30 mouse cellular contexts compared by ENCODE assay signal in genomic region chr11:7136246-7136855, GRCm38 (mm10). TPM values are rescaled to one million over a fixed set of nuclear protein-coding genes. Genes with fewer than 3 reads are reported as not detected.
DNase-seq lines count a peak whose midpoint lies in the region; ATAC-seq lines count a peak whose summit lies in the region.
"Had no signal": no experiment of that assay in that cellular context is flagged by ENCODE, and none has a peak within 500 bp of the region (broad histone marks: within the 10 kb centered on the region; RNA-seq: fewer than 3 reads in every experiment).

No protein-coding gene starts in this region.

- H3K4me1 ChIP-seq in lung, embryonic 16.5 days (replicated peaks; ENCODE audit: control insufficient read depth, insufficient read depth, low read length), result 0 out of 2 replicates have a peak, but pooled peaks cover 4% of the 10 kb centered on the region
- no peaks in the 10 kb centered on the region for H3K4me1 ChIP-seq in intestine, embryonic 16.5 days (ENCODE audit: control insufficient read depth, insufficient read depth, low read length)
- no peaks in the 10 kb centered on the region for H3K4me1 ChIP-seq in kidney, embryonic 15.5 days
- H3K4me1 ChIP-seq: forebrain, embryonic 10.5 days; limb, embryonic 12.5 days had no signal

- no peak overlapping the region; the same call in 1 of the 2 replicates for H3K27ac ChIP-seq in lung, embryonic 16.5 days (ENCODE audit: low read length)
- H3K27ac ChIP-seq in intestine, embryonic 16.5 days (ENCODE audit: low read length), result no peak overlapping the region
- H3K27ac ChIP-seq in kidney, embryonic 15.5 days, result no peak overlapping the region
- H3K27ac ChIP-seq: limb, embryonic 12.5 days; liver, embryonic 15.5 days; midbrain, embryonic 13.5 days had no signal

- no peaks in the 10 kb centered on the region for H3K9me3 ChIP-seq in lung, embryonic 16.5 days (ENCODE audit: control insufficient read depth, low read length)
- H3K9me3 ChIP-seq in intestine, embryonic 16.5 days (ENCODE audit: control insufficient read depth, low read length), result no peaks in the 10 kb centered on the region
- no peaks in the 10 kb centered on the region for H3K9me3 ChIP-seq in kidney, embryonic 15.5 days (replicated peaks)
- H3K9me3 ChIP-seq: forebrain, embryonic 10.5 days; limb, embryonic 12.5 days; liver, embryonic 15.5 days; midbrain, embryonic 13.5 days had no signal

- H3K36me3 ChIP-seq in lung, embryonic 16.5 days (ENCODE audit: control insufficient read depth, insufficient read depth, low read length), result no peaks in the 10 kb centered on the region
- H3K36me3 ChIP-seq in intestine, embryonic 16.5 days (ENCODE audit: control insufficient read depth, insufficient read depth, low read length), result no peaks in the 10 kb centered on the region
- H3K36me3 ChIP-seq in kidney, embryonic 15.5 days, result no peaks in the 10 kb centered on the region
- H3K36me3 ChIP-seq: forebrain, embryonic 10.5 days; limb, embryonic 12.5 days; liver, embryonic 15.5 days had no signal

- WGBS in lung, embryonic 16.5 days, result 78% methylated on average over 5 of the region's 5 CpGs
- WGBS in intestine, embryonic 16.5 days, result 77% methylated on average over 5 of the region's 5 CpGs
- WGBS in kidney, embryonic 15.5 days, result 93% methylated on average over 5 of the region's 5 CpGs

- no peak overlapping the region for H3K9ac ChIP-seq in lung, embryonic 16.5 days (ENCODE audit: low read length)
- H3K9ac ChIP-seq in intestine, embryonic 16.5 days (ENCODE audit: low read depth, low read length), result no peak overlapping the region
- no peak overlapping the region for H3K9ac ChIP-seq in kidney, embryonic 15.5 days
- H3K9ac ChIP-seq: limb, embryonic 12.5 days; liver, embryonic 15.5 days; midbrain, embryonic 13.5 days had no signal

- DNase-seq in cerebellum, postnatal 10 days, result peak; percentile 62 to 67
- no peak for DNase-seq in cerebellum, postnatal 36 days
- DNase-seq in left cerebral cortex, postnatal 4 days, result peak; percentile 54
- DNase-seq in left cerebral cortex, postnatal 25 days (ENCODE audit: low spot score in 2 of 2), result no peak
- DNase-seq in lung, postnatal 14 days, result no peak
- DNase-seq: adrenal gland, adult 2 months; kidney, postnatal 10 days had no signal

- peak; percentile 56 for ATAC-seq in lung, embryonic 16.5 days (ENCODE audit: low read depth)
- peak; percentile 78 for ATAC-seq in intestine, embryonic 16.5 days
- no peak for ATAC-seq in kidney, embryonic 15.5 days (replicated peaks; ENCODE audit: low FRiP score)
- ATAC-seq: forebrain, embryonic 16.5 days; hindbrain, embryonic 16.5 days; midbrain, embryonic 13.5 days; Patski had no signal

- no peaks in the 10 kb centered on the region for H3K27me3 ChIP-seq in lung, embryonic 16.5 days (ENCODE audit: control insufficient read depth, insufficient read depth, low read depth, low read length)
- no peaks in the 10 kb centered on the region for H3K27me3 ChIP-seq in intestine, embryonic 16.5 days (replicated peaks; ENCODE audit: control insufficient read depth, insufficient read depth, low read length)
- no peaks in the 10 kb centered on the region for H3K27me3 ChIP-seq in kidney, embryonic 15.5 days
- H3K27me3 ChIP-seq: limb, embryonic 12.5 days; liver, embryonic 15.5 days; midbrain, embryonic 13.5 days; Patski had no signal

- intact Hi-C loops in left cerebral cortex, postnatal 4 days (cut with DNase I), result no loop called here
- intact Hi-C loops in left cerebral cortex, postnatal 25 days (cut with DNase I), result loop anchor here (10.0 kb wide), 1 partner anchor 372 kb away; no protein-coding TSS in a partner anchor

- no peak overlapping the region for H3K4me2 ChIP-seq in lung, embryonic 16.5 days (ENCODE audit: low read depth, low read length)
- H3K4me2 ChIP-seq in intestine, embryonic 16.5 days (ENCODE audit: low read depth, low read length), result no peak overlapping the region
- H3K4me2 ChIP-seq in kidney, embryonic 15.5 days, result no peak overlapping the region
- H3K4me2 ChIP-seq: limb, embryonic 12.5 days; liver, embryonic 15.5 days; midbrain, embryonic 13.5 days had no signal

- H3K4me3 ChIP-seq in lung, embryonic 16.5 days (ENCODE audit: low read length), result no peak overlapping the region
- H3K4me3 ChIP-seq in intestine, embryonic 16.5 days (ENCODE audit: low read length), result no peak overlapping the region
- H3K4me3 ChIP-seq in kidney, embryonic 15.5 days (replicated peaks), result no peak overlapping the region
- H3K4me3 ChIP-seq: forebrain, embryonic 10.5 days; limb, embryonic 12.5 days; liver, embryonic 15.5 days; midbrain, embryonic 13.5 days had no signal

RNA-seq across cellular contexts. Expression of gene Gm11985, which starts 52.0 kb away (rescaled TPM):
- not detected for total RNA-seq in left cerebral cortex, postnatal 4 days (2021)
- total RNA-seq in left cerebral cortex, postnatal 25 days (2021), result not detected
- polyA plus RNA-seq in lung, embryonic 16.5 days (2015; fragmentation: Nextera tagmentation; extraction: Ambion mirVana), result 0.15 TPM in 1 of 2 replicates, not detected in the other
- polyA plus RNA-seq in intestine, embryonic 16.5 days (2015; fragmentation: Nextera tagmentation; extraction: Ambion mirVana), result not detected in 2 replicates
- not detected in 2 replicates for polyA plus RNA-seq in kidney, embryonic 15.5 days (2015; fragmentation: Nextera tagmentation; extraction: Ambion mirVana)
- total RNA-seq: adrenal gland, adult 2 months; adrenal gland, postnatal 4 days; ES-E14; gastrocnemius, postnatal 10 days; heart, adult 8-10 months; hematopoietic stem cell, adult 5-6 weeks; layer of hippocampus, postnatal 25 days; megakaryocyte progenitor cell, adult 5-6 weeks; monocyte, adult 5-6 weeks; neutrophil, adult 5-6 weeks had no signal
- polyA plus RNA-seq: adrenal gland, adult 2 months; embryonic facial prominence, embryonic 11.5 days; forebrain, embryonic 10.5 days; forebrain, embryonic 16.5 days; heart, postnatal 0 days; hindbrain, embryonic 16.5 days; kidney, adult 2 months; limb, embryonic 12.5 days; liver, embryonic 15.5 days; midbrain, embryonic 13.5 days; Patski; urinary bladder, adult 2 months had no signal

Comparison
In these comparisons a context has a peak if more than half of its experiments do, and no peak if none do; other contexts are left out.
1. DNase-seq: peak in cerebellum, postnatal 10 days (2 of 2) and left cerebral cortex, postnatal 4 days (single experiment); none in cerebellum, postnatal 36 days (0 of 2), left cerebral cortex, postnatal 25 days (0 of 2) and lung, postnatal 14 days (single experiment).